Mouse (Mus musculus): ENCODE results near the gene Tmem151a. TPM values are rescaled to one million over a fixed set of nuclear protein-coding genes. Genes with fewer than 3 reads are reported as not detected.

The Tmem151a gene
- polyA plus RNA-seq, 1 experiment: not detected

- H3K4me3 ChIP-seq (ENCODE audit: insufficient read depth, low read length): no peak overlapping the region
- TF ChIP-seq CTCF (IDR thresholded peaks at IDR 0.05; ENCODE audit: low read depth, low read length) (peak; percentile 48), POLR2A (IDR thresholded peaks at IDR 0.05; ENCODE audit: borderline replicate concordance, low read depth, low read length) (no peak)
- no peak overlapping the region for H3K27ac ChIP-seq (ENCODE audit: insufficient read depth, low read depth, low read length)
- H3K4me1 ChIP-seq (ENCODE audit: control insufficient read depth, insufficient read depth, low read length): peaks cover 12% of the 10 kb centered on the region; the same call in 1 of the 2 replicates
Observed at GRCm38 (mm10) chr19:5109659-5110453, 24.5 kb upstream of the Tmem151a start.

- TF ChIP-seq CTCF (IDR thresholded peaks at IDR 0.05; ENCODE audit: low read depth, low read length) (no peak), POLR2A (IDR thresholded peaks at IDR 0.05; ENCODE audit: borderline replicate concordance, low read depth, low read length) (no peak)
- H3K27ac ChIP-seq (ENCODE audit: insufficient read depth, low read depth, low read length): no peak overlapping the region
- no peak overlapping the region for H3K4me3 ChIP-seq (ENCODE audit: insufficient read depth, low read length)
- peaks cover 16% of the 10 kb centered on the region; the same call in 1 of the 2 replicates for H3K4me1 ChIP-seq (ENCODE audit: control insufficient read depth, insufficient read depth, low read length)
Observed at GRCm38 (mm10) chr19:5108702-5109101, 23.4 kb upstream of the Tmem151a start.

- Histone ChIP-seq H3K4me3 (ENCODE audit: insufficient read depth, low read length) (no peak overlapping the region), H3K4me1 (ENCODE audit: control insufficient read depth, insufficient read depth, low read length) (peaks cover 16% of the 10 kb centered on the region; the same call in 1 of the 2 replicates), H3K27ac (ENCODE audit: insufficient read depth, low read depth, low read length) (no peak overlapping the region)
- TF ChIP-seq CTCF (IDR thresholded peaks at IDR 0.05; ENCODE audit: low read depth, low read length): no peak
- no peak for TF ChIP-seq POLR2A (IDR thresholded peaks at IDR 0.05; ENCODE audit: borderline replicate concordance, low read depth, low read length)
Observed at GRCm38 (mm10) chr19:5108271-5108575, 22.9 kb upstream of the Tmem151a start.

- Histone ChIP-seq H3K4me1 (ENCODE audit: control insufficient read depth, insufficient read depth, low read length) (peaks cover 21% of the 10 kb centered on the region), H3K4me3 (ENCODE audit: insufficient read depth, low read length) (no peak overlapping the region), H3K27ac (ENCODE audit: insufficient read depth, low read depth, low read length) (no peak overlapping the region)
- TF ChIP-seq POLR2A (IDR thresholded peaks at IDR 0.05; ENCODE audit: borderline replicate concordance, low read depth, low read length): no peak
- TF ChIP-seq CTCF (IDR thresholded peaks at IDR 0.05; ENCODE audit: low read depth, low read length): no peak
Observed at GRCm38 (mm10) chr19:5107556-5108270, 22.4 kb upstream of the Tmem151a start.

- TF ChIP-seq POLR2A (IDR thresholded peaks at IDR 0.05; ENCODE audit: borderline replicate concordance, low read depth, low read length): no peak
- H3K4me3 ChIP-seq (ENCODE audit: insufficient read depth, low read length): peak within 1 kb of the TSS; percentile 89
- H3K4me1 ChIP-seq (ENCODE audit: control insufficient read depth, insufficient read depth, low read length): peaks cover 28% of the 10 kb centered on the region
- H3K27ac ChIP-seq (ENCODE audit: insufficient read depth, low read depth, low read length): peak within 1 kb of the TSS; percentile 97
Observed at GRCm38 (mm10) chr19:5106731-5107191, 21.4 kb upstream of the Tmem151a start, which contains the start of gene Rab1b. Gene Rab1b, minus strand, starts transcription at chr19:5107072.

- TF ChIP-seq CTCF (IDR thresholded peaks at IDR 0.05; ENCODE audit: low read depth, low read length) (no peak), POLR2A (IDR thresholded peaks at IDR 0.05; ENCODE audit: borderline replicate concordance, low read depth, low read length) (no peak)
- peak overlapping the region; percentile 97 for H3K27ac ChIP-seq (ENCODE audit: insufficient read depth, low read depth, low read length)
- H3K4me3 ChIP-seq (ENCODE audit: insufficient read depth, low read length): peak overlapping the region; percentile 89
- H3K4me1 ChIP-seq (ENCODE audit: control insufficient read depth, insufficient read depth, low read length): peaks cover 28% of the 10 kb centered on the region
Observed at GRCm38 (mm10) chr19:5106074-5106473, 20.7 kb upstream of the Tmem151a start.

- no peak within 1 kb of the TSS for H3K4me3 ChIP-seq (ENCODE audit: insufficient read depth, low read length)
- peaks cover 17% of the 10 kb centered on the region for H3K4me1 ChIP-seq (ENCODE audit: control insufficient read depth, insufficient read depth, low read length)
- TF ChIP-seq CTCF (IDR thresholded peaks at IDR 0.05; ENCODE audit: low read depth, low read length) (no peak), POLR2A (IDR thresholded peaks at IDR 0.05; ENCODE audit: borderline replicate concordance, low read depth, low read length) (no peak)
- H3K27ac ChIP-seq (ENCODE audit: insufficient read depth, low read depth, low read length): no peak within 1 kb of the TSS
Observed at GRCm38 (mm10) chr19:5098363-5099143, 13.2 kb upstream of the Tmem151a start, which contains the start of gene Cnih2. Gene Cnih2, minus strand, starts transcription at chr19:5098521.

- no peak overlapping the region for H3K27ac ChIP-seq (ENCODE audit: insufficient read depth, low read depth, low read length)
- no peak overlapping the region for H3K4me3 ChIP-seq (ENCODE audit: insufficient read depth, low read length)
- TF ChIP-seq POLR2A (IDR thresholded peaks at IDR 0.05; ENCODE audit: borderline replicate concordance, low read depth, low read length) (no peak), CTCF (IDR thresholded peaks at IDR 0.05; ENCODE audit: low read depth, low read length) (no peak)
- peaks cover 14% of the 10 kb centered on the region for H3K4me1 ChIP-seq (ENCODE audit: control insufficient read depth, insufficient read depth, low read length)
Observed at GRCm38 (mm10) chr19:5097521-5098362, 12.4 kb upstream of the Tmem151a start.
